Mouse (Mus musculus): ENCODE results near the gene Mup5. TPM values are rescaled to one million over a fixed set of nuclear protein-coding genes. Genes with fewer than 3 reads are reported as not detected.
"Not testable (repeated sequence)": the region's sequence is repeated elsewhere in the genome, so short reads cannot be mapped to it uniquely, and the experiment has no call there.

Mup5 gene
- polyA plus RNA-seq, 1 experiment from 2014 or later = not detected

GRCm38 (mm10) chr4:61815602-61816001 lies 19.4 kb downstream of the Mup5 start:
- no peak for ATAC-seq (replicated peaks; ENCODE audit: insufficient number of reproducible peaks, low FRiP score, low TSS enrichment)
- WGBS (ENCODE audit: insufficient replicate concordance) = 29% methylated on average over 2 of the region's 2 CpGs

GRCm38 (mm10) chr4:61813435-61813834 lies 21.6 kb downstream of the Mup5 start:
- Histone ChIP-seq H3K4me1 (ENCODE audit: control insufficient read depth, insufficient read depth, low read length) (no peaks in the 10 kb centered on the region), H3K27ac (ENCODE audit: low read depth, low read length) (no peak overlapping the region), H3K36me3 (ENCODE audit: control insufficient read depth, insufficient read depth, low read length) (no peaks in the 10 kb centered on the region), H3K4me3 (ENCODE audit: low read depth, low read length) (no peak overlapping the region), H3K4me2 (no peak overlapping the region), H3K9me3 (replicated peaks; ENCODE audit: control insufficient read depth, low read length) (no peaks in the 10 kb centered on the region), H3K27me3 (ENCODE audit: control insufficient read depth, insufficient read depth, low read length) (no peaks in the 10 kb centered on the region), H3K9ac (ENCODE audit: low read depth, low read length) (no peak overlapping the region)
- ATAC-seq (replicated peaks; ENCODE audit: insufficient number of reproducible peaks, low FRiP score, low TSS enrichment) = no peak

More at GRCm38 (mm10) chr4:61815602-61816001, 19.4 kb downstream of the Mup5 start:
- Histone ChIP-seq H3K9me3 (replicated peaks; ENCODE audit: control insufficient read depth, low read length) (no peaks in the 10 kb centered on the region), H3K4me2 (no peak overlapping the region), H3K4me3 (ENCODE audit: low read depth, low read length) (no peak overlapping the region), H3K4me1 (ENCODE audit: control insufficient read depth, insufficient read depth, low read length) (no peaks in the 10 kb centered on the region), H3K36me3 (ENCODE audit: control insufficient read depth, insufficient read depth, low read length) (no peaks in the 10 kb centered on the region), H3K27me3 (ENCODE audit: control insufficient read depth, insufficient read depth, low read length) (no peaks in the 10 kb centered on the region), H3K27ac (ENCODE audit: low read depth, low read length) (no peak overlapping the region), H3K9ac (ENCODE audit: low read depth, low read length) (no peak overlapping the region)

GRCm38 (mm10) chr4:61811193-61811592 lies 23.8 kb downstream of the Mup5 start:
- ATAC-seq (replicated peaks; ENCODE audit: insufficient number of reproducible peaks, low FRiP score, low TSS enrichment); H3K4me1 ChIP-seq (ENCODE audit: control insufficient read depth, insufficient read depth, low read length); H3K4me2 ChIP-seq; H3K4me3 ChIP-seq (ENCODE audit: low read depth, low read length); H3K9me3 ChIP-seq (replicated peaks; ENCODE audit: control insufficient read depth, low read length); H3K36me3 ChIP-seq (ENCODE audit: control insufficient read depth, insufficient read depth, low read length); H3K9ac ChIP-seq (ENCODE audit: low read depth, low read length); H3K27me3 ChIP-seq (ENCODE audit: control insufficient read depth, insufficient read depth, low read length); H3K27ac ChIP-seq (ENCODE audit: low read depth, low read length): not testable (repeated sequence)
- WGBS (ENCODE audit: insufficient replicate concordance) = 18% methylated on average over 2 of the region's 2 CpGs

GRCm38 (mm10) chr4:61808926-61809325 lies 26.1 kb downstream of the Mup5 start:
- ATAC-seq (replicated peaks; ENCODE audit: insufficient number of reproducible peaks, low FRiP score, low TSS enrichment); H3K36me3 ChIP-seq (ENCODE audit: control insufficient read depth, insufficient read depth, low read length); H3K9ac ChIP-seq (ENCODE audit: low read depth, low read length); H3K4me3 ChIP-seq (ENCODE audit: low read depth, low read length); H3K9me3 ChIP-seq (replicated peaks; ENCODE audit: control insufficient read depth, low read length); H3K27ac ChIP-seq (ENCODE audit: low read depth, low read length); H3K4me2 ChIP-seq; H3K27me3 ChIP-seq (ENCODE audit: control insufficient read depth, insufficient read depth, low read length); H3K4me1 ChIP-seq (ENCODE audit: control insufficient read depth, insufficient read depth, low read length): not testable (repeated sequence)
- 73% methylated on average over 3 of the region's 3 CpGs for WGBS (ENCODE audit: insufficient replicate concordance)

- H3K36me3 ChIP-seq (ENCODE audit: control insufficient read depth, insufficient read depth, low read length); H3K27ac ChIP-seq (ENCODE audit: low read depth, low read length); H3K4me1 ChIP-seq (ENCODE audit: control insufficient read depth, insufficient read depth, low read length); ATAC-seq (replicated peaks; ENCODE audit: insufficient number of reproducible peaks, low FRiP score, low TSS enrichment); H3K27me3 ChIP-seq (ENCODE audit: control insufficient read depth, insufficient read depth, low read length); H3K4me2 ChIP-seq; H3K9me3 ChIP-seq (replicated peaks; ENCODE audit: control insufficient read depth, low read length); H3K9ac ChIP-seq (ENCODE audit: low read depth, low read length); H3K4me3 ChIP-seq (ENCODE audit: low read depth, low read length): not testable (repeated sequence)
- 74% methylated on average over 1 of the region's 1 CpGs for WGBS (ENCODE audit: insufficient replicate concordance)
Measured at GRCm38 (mm10) chr4:61789699-61790098, 45.3 kb downstream of the Mup5 start.

GRCm38 (mm10) chr4:61784231-61784630 lies 50.8 kb downstream of the Mup5 start:
- H3K9me3 ChIP-seq (replicated peaks; ENCODE audit: control insufficient read depth, low read length); H3K4me3 ChIP-seq (ENCODE audit: low read depth, low read length); H3K36me3 ChIP-seq (ENCODE audit: control insufficient read depth, insufficient read depth, low read length); H3K27ac ChIP-seq (ENCODE audit: low read depth, low read length); H3K4me2 ChIP-seq; H3K27me3 ChIP-seq (ENCODE audit: control insufficient read depth, insufficient read depth, low read length); H3K9ac ChIP-seq (ENCODE audit: low read depth, low read length); ATAC-seq (replicated peaks; ENCODE audit: insufficient number of reproducible peaks, low FRiP score, low TSS enrichment); H3K4me1 ChIP-seq (ENCODE audit: control insufficient read depth, insufficient read depth, low read length): not testable (repeated sequence)
- WGBS (ENCODE audit: insufficient replicate concordance) = 78% methylated on average over 1 of the region's 1 CpGs

GRCm38 (mm10) chr4:61782169-61782568 lies 52.9 kb downstream of the Mup5 start, which contains the start of gene Mup19:
Mup19 (minus strand) TSS chr4:61782269.
- H3K9me3 ChIP-seq (replicated peaks; ENCODE audit: control insufficient read depth, low read length); H3K9ac ChIP-seq (ENCODE audit: low read depth, low read length); H3K36me3 ChIP-seq (ENCODE audit: control insufficient read depth, insufficient read depth, low read length); H3K4me1 ChIP-seq (ENCODE audit: control insufficient read depth, insufficient read depth, low read length); ATAC-seq (replicated peaks; ENCODE audit: insufficient number of reproducible peaks, low FRiP score, low TSS enrichment); H3K27me3 ChIP-seq (ENCODE audit: control insufficient read depth, insufficient read depth, low read length); H3K4me3 ChIP-seq (ENCODE audit: low read depth, low read length); H3K27ac ChIP-seq (ENCODE audit: low read depth, low read length); H3K4me2 ChIP-seq: not testable (repeated sequence)
- WGBS (ENCODE audit: insufficient replicate concordance) = 81% methylated on average over 1 of the region's 5 CpGs

Other genes starting within 250 kb of the Mup5 start
- gene Mup17, start 239.4 kb downstream of the Mup5 start, polyA plus RNA-seq (2014; fragmentation: Nextera tagmentation; extraction: Ambion mirVana) = not detected in 2 replicates
- gene Mup18, start 161.1 kb downstream of the Mup5 start, polyA plus RNA-seq (2014; fragmentation: Nextera tagmentation; extraction: Ambion mirVana) = not detected in 2 replicates
- gene Mup19, start 53.0 kb downstream of the Mup5 start, polyA plus RNA-seq (2014; fragmentation: Nextera tagmentation; extraction: Ambion mirVana) = not detected in 2 replicates
- not detected in 2 replicates for gene Mup20, start 218.9 kb upstream of the Mup5 start, polyA plus RNA-seq (2014; fragmentation: Nextera tagmentation; extraction: Ambion mirVana)

All from heart, embryonic 11.5 days (tissue).